Mouse (Mus musculus): ENCODE measurements around the gene Ugt2b5.
"Not testable (repeated sequence)": the region's sequence is repeated elsewhere in the genome, so short reads cannot be mapped to it uniquely, and the experiment has no call there.

Ugt2b5 gene

DNA sequence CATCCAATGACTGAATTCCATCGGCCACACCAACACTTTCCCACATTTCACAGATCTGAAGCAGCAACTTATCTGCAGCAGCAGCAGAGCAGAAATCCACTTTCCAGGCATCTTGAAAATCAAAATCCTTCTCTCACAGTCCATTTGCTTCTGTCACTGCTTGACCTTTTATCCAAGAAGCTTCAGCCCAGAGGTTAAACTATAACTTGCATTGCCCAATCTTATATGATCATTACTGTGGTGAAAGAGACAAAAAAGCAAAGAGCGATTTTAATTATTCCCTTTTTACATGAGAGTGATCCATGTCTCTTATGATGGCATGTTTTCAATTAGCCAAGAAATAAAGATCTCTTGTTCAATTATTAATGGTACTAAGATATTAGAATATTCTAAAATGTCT is at the start of gene Ugt2b5:
Ugt2b5 (minus strand) TSS at position 123 of the 400 bp plus-strand sequence.
- not testable (repeated sequence) for DNase-seq (ENCODE audit: low spot score in 2 of 2)

DNA sequence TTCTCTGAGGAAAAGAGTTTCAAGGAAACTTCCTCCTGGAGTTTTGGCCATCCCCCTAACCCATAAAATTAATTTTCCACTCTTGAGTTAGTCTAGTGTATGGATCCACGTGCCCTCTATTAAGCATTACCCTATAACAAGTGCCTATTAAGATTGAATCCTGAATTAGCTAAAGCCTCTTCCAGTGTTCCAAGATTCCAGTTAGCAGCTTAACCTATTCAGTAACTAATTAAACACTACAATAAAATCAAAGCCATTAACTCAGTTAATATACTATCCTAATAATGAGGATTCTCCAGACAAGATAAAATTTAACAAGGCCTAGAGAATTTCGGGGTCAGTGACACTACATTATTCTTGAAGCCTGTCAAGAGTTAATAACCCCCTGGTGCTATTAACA is 35.7 kb upstream of the Ugt2b5 start:
- not testable (repeated sequence) for DNase-seq (ENCODE audit: low spot score in 2 of 2)

GRCm38 (mm10) chr5:87174671-87175070 is 34.6 kb upstream of the Ugt2b5 start:
- DNase-seq (ENCODE audit: low spot score in 2 of 2): no peak

DNA sequence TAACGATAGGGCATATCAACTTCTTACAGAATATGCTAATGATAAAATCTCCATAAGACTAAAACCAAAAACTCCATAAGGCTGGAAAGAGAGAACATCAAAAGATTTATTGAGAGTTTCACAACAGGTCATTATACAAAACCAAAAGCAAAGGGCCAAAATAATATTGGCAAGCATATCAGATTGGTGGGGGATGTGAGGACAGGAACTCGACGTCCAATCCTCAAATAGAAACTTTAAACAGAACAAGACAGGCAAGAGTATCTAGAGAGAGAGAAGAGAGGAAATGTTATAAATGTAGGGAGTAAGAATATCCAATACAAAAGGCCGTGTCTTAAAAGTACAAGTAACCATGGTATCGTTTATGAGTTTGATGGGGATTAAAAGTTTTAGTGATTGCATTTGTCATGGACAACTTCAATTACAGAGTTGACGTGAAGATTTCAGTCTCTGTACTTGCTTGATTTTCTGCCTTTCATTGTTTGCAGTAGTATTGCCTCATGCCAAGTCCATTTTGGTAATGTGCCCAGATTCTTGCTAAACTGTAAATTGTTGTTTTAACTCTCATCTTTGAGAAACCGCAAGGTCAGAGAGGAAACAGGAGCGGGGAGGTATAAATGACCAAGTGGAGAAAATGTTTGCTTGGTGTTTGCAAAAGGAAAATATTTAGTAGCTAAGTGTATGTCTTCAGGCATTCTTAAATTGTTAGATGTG is 7.8 kb upstream of the Ugt2b5 start:
- no peak for DNase-seq (ENCODE audit: low spot score in 2 of 2)

DNA sequence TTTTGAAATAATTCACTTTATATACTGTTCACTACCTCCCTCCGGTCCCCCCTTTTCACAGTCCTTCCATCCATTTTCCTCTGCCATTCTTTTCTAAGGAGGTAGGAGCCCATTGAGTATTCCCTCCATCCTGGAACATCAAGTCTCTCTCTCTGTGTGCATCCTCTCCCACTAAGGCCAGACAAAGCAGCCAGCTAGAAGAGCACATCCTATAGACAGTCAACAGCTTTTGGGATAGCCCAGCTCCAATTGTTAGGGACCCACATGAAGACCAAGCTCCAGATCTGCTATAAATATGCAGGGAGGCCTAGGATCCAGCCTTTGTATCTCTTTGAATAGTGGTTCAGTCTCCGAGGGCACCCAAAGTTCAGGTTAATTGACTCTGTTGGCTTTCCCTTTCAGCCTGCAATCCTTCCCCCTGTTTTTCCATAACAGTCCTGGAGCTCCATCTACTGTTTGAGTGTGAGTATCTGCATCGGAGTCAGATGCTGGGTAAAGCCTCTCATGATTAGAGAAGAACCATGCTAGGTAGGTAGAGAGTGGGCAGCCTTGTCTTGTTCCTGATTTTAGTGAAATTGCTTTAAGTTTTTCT is 2.8 kb upstream of the Ugt2b5 start:
- peak in 1 of 2 experiments; percentile 2 for DNase-seq (ENCODE audit: low spot score in 2 of 2)

DNA sequence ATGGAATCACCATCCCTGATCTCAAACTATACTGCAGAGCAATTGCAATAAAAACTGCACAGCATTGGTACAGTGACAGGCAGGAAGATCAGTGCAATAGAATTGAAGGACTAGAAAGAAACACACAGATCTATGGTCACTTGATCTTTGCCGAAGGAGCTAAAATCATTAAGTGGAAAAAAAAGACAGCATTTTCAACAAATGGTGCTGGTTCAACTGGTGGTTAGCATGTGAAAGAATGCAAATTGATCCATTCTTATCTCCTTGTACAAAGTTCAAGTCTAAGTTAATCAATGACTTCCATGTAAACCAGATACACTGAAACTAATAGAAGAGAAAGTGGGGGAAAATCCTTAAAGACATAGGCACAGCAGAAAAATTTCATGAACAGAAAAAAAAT is 36.4 kb downstream of the Ugt2b5 start:
- DNase-seq (ENCODE audit: low spot score in 2 of 2): not testable (repeated sequence)

DNA sequence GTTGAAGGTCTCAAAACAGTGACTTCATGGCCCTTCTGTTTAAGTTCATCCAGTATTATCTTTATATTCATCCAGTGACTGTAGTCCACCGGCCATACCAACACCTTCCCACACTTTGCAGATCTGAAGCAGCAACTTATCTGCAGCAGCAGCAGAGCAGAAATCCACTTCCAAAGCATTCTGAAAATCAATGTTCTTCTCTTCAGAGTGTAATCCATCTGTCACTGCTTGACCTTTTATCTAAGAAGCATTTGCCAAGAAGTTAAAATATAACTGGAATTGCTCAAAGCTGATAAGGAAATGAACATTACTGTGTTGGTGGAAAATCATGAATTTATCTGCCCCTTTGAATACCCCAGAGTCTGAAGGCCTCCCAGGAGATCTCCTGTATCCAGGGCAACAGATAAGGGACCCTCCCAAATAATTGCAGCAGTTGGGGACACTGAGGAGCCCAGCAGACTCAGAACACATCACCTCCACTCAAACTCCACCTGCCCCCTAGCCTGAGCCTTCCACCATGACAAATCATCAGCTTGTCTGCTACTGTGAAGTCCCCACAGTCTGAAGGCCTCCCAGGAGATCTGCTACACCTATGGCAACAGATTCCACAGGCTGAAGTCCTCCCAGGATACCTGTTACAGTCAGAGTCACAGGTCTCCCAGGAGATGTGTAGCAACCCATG is 47.6 kb downstream of the Ugt2b5 start, which contains the start of gene Ugt2b36:
Ugt2b36 (minus strand) TSS at position 210 of the 682 bp plus-strand sequence.
- no peak for DNase-seq (ENCODE audit: low spot score in 2 of 2)

GRCm38 (mm10) chr5:87091111-87091510 is 49.0 kb downstream of the Ugt2b5 start:
- DNase-seq (ENCODE audit: low spot score in 2 of 2): no peak

- no peak for DNase-seq (ENCODE audit: low spot score in 2 of 2)
These were observed 50.9 kb downstream of the Ugt2b5 start for GRCm38 (mm10) chr5:87089264-87089663.

- DNase-seq (ENCODE audit: low spot score in 2 of 2): no peak
These were observed 53.8 kb downstream of the Ugt2b5 start for GRCm38 (mm10) chr5:87086269-87086668.

Data from cerebellum, postnatal 4 days (tissue).